Mouse (Mus musculus) liver (tissue): ENCODE data around the gene Cpne1.

ENCODE experiments used
- DNase-seq: peaks from one replicate; pipeline ENCODE4 v3.0.0-alpha.2; 2020; ENCODE audit warnings: mixed read lengths

Gene Cpne1

GRCm38 (mm10) chr2:156079183-156079560, 32.6 kb downstream of the Cpne1 start:
- no peak for DNase-seq

DNA sequence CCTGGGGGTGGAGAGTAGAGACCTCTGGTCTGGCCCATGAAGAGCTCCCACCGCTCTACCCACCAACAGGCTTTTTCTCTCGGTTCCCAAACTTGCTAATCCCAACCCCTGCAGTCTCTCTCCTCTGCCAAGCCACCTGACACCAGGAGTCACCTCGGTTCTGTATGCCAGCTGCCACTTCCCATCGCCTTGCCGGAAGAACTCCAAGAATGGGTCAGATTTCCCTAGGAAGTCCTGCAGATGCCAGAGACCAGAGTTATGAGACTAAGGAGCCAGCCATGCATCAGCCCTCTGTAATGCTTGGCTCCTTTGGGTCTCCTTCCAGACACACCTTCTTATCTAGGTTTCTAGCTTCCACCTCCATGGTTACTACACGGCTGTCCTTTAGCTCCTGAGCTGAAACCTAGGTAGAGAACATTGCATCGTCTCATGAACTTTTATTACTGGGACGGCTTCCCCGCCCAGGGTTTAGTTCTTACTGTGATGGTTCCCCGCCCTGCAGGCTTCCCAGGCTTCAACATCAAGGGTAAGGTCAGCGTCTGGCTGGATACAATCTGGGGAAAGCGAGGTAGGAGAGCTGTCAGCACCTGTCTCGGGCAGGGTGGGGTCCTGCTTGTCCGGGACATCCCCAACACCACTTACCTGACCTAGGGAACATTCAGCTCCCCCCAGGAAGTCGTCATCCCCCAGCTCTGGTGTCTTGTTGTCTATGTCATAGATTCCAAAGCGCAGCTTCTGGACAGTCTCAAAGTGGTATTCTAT, 33.2 kb downstream of the Cpne1 start:
- no peak for DNase-seq

- DNase-seq, result no peak
Measured at GRCm38 (mm10) chr2:156077461-156077860, 34.3 kb downstream of the Cpne1 start.

DNA sequence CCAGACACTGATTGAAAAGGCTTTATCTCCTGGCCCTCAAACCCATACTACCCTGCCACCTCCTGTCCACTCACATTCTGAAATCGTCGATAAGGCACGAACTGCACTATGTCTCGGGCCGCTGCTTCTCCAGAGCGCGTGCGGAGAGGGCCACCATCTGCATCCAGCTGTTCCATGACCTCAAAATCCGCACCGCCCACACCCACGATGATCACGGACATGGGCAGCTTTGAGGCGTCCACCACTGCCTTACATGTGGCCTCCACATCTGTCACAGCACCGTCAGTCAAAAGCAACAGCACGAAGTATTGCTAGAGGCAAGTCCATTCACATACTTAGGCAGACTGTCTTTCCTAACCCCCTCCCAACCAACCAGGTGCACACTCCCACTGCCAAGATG, 38.0 kb downstream of the Cpne1 start:
- DNase-seq, result no peak

- DNase-seq, result no peak
Measured at GRCm38 (mm10) chr2:156071236-156071635, 40.5 kb downstream of the Cpne1 start.

DNA sequence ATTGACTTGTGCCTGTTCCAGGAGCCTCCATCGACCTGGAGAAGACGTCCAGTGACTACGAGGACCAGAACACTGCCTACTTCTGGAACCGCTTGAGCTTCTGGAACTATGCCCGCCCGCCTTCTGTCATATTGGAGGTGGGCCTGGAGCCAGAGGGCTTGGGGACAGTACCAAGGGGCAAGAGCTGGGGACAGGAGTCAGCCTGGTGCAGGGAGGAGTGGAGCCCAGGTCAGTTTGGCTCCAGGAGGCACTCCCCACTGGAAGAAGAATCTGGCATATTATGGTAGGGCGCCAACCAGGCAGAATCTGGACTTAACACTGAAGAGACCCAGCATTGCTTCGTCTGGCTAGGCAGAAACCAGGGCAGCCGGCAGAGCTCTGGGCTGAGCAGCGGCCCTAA, 43.8 kb downstream of the Cpne1 start:
- DNase-seq, result no peak

- DNase-seq, result no peak
Measured at GRCm38 (mm10) chr2:156066126-156066525, 45.6 kb downstream of the Cpne1 start.

GRCm38 (mm10) chr2:156065099-156066041, 46.4 kb downstream of the Cpne1 start, which contains the start of gene Spag4:
Gene Spag4 (plus strand): TSS chr2:156065175.
- peak; percentile 89 for DNase-seq

DNA sequence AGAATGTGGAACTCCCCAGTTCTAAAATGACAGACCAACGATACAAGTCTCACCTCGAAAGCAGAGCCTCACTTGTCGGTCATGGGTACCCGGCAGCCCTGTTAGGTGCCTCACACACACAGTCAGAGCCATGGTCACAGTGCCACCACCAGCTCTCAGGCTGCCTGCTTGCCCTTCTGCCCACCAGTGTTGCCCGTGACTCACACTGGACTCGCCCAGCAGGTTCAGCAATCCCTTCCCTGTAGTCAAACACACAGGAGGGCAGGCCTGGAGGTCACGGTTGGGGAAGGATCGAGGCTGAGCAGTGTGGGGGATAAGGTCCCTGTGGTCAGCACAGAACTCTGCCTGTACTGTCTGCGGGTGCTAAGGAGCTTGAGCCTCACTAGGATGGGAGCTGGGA, 58.9 kb downstream of the Cpne1 start, which contains the start of gene Fer1l4:
Gene Fer1l4 (minus strand): TSS at position 132 of the 400 bp plus-strand sequence.
- no peak for DNase-seq

GRCm38 (mm10) chr2:156047929-156048328, 63.8 kb downstream of the Cpne1 start:
- DNase-seq, result peak; percentile 21

DNA sequence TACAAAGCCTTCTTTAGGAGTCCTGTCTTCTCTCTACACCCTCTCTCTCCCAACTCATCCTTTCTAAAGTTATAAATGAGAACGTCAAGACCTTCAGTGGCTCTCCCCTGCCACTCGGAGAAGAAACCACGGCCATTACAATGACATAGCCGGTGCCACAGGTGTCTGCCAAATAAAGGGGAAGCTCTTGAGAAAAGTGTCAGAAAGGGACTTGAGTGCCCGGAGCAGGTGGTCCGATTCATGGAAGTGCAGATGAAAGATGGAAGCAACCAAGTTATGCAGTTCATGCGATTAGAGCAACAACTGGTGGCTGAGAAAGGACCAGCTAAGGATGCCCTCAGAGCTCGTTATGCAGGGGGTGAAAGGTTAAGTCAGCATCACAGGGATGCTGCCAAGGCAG, 68.9 kb downstream of the Cpne1 start:
- no peak for DNase-seq

DNA sequence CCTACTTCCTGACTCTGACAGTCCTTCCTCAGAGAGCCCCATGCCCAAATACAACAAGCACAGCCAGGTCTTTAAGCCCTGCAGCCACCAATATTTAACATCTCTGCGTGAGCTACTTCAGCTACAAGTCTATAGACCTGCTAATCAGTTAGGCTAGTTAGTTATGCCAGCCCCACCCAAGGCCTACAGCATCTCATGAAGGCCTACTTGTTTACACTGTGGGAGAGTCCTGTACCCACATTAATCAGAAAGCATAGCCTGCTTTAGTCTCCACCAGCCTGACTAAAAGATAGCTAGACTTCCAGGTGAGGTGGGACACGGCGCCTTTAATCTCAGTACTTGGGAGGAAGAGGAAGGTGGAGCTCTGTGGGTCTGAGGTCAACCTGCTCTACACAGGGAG, 72.4 kb downstream of the Cpne1 start:
- no peak for DNase-seq

GRCm38 (mm10) chr2:156025482-156025881, 86.3 kb downstream of the Cpne1 start:
- DNase-seq, result no peak
